Mouse (Mus musculus) lung, adult 18-20 months (tissue): ENCODE results near the gene Hoxa11.
A peak's percentile ranks its signal among the peaks of the same experiment; 100 is the strongest.

Experiments
- DNase-seq, 2 experiments: peaks; one replicate each; pipeline ENCODE4 v3.0.0; 2022; ENCODE audit warnings: mixed read lengths in 2 of 2

The Hoxa11 gene

DNA sequence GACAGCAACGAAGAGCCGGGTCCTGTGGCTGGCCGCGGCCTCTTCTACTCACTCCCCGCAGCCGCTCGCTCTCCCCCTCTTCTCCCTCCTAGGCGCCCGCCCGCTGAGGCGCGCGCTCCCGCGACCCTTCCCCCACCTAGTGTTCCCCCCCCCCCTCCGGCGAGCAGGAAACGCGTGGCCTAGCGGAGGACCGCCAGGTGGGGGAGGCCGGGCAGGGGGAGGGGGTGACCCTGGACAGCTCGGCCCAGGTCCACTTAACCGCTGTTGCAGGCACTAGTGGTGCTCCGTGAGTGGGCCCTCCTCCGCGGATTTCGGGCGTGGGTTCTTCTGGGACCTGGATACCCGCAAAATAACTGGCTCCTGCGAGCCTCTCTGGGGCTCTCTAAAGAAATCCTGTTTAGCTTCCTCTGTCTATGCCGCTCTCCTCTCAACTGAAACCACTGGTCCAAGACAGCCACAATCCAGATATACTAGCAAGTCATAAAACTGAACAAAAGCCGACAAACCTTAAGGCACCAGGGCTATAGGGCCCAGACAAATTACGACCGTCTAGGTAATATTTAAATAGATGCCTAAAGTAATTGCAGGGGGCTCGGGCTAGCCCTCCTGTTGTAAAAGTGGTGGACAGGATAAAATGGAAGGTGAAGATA is 15.0 kb downstream of the Hoxa11 start, which contains the start of gene Hoxa9:
Gene Hoxa9 (minus strand): TSS at position 574 of the 650 bp plus-strand sequence.
- no peak for DNase-seq

DNA sequence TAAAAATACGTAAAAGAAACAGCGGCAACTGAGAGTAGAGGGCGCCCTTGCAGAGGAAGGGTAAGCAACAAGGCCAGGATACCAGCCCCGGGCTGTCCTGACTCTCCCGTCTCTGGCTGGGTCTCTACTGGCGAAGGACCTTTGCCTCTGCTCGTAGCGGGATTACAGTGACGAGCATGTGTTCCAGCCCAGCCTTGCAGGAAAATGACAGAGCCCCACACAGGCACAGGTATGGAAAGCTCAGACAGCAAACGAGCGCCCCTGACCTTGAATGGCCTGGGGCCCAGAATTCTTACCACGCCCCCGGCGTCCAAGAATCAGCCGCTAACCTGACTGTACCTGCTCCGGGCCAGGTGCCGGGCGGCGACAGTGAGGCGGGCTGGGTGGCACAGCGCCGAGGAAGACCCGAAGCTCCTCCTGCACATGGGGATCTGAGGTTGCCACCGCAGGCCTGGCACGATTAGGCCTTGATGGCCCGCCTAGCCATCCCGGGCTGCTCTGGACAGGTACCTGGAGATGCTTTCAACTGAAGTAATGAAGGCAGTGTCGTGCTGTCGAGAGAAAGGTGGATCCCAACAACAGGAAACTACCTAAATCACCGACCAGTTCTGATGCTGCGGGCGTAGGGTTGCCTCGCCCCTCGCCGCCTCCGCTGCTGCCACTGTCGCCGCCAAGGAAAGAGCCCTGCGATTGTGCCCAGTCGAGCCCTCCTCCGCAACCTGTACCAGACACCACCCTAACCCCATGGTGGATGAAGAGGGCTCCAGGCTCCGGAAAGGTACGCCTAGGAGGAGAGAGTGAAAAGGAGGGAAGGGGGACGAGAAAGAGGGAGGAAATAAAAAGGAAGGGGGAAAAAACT is 15.8 kb downstream of the Hoxa11 start:
- DNase-seq = no peak

DNA sequence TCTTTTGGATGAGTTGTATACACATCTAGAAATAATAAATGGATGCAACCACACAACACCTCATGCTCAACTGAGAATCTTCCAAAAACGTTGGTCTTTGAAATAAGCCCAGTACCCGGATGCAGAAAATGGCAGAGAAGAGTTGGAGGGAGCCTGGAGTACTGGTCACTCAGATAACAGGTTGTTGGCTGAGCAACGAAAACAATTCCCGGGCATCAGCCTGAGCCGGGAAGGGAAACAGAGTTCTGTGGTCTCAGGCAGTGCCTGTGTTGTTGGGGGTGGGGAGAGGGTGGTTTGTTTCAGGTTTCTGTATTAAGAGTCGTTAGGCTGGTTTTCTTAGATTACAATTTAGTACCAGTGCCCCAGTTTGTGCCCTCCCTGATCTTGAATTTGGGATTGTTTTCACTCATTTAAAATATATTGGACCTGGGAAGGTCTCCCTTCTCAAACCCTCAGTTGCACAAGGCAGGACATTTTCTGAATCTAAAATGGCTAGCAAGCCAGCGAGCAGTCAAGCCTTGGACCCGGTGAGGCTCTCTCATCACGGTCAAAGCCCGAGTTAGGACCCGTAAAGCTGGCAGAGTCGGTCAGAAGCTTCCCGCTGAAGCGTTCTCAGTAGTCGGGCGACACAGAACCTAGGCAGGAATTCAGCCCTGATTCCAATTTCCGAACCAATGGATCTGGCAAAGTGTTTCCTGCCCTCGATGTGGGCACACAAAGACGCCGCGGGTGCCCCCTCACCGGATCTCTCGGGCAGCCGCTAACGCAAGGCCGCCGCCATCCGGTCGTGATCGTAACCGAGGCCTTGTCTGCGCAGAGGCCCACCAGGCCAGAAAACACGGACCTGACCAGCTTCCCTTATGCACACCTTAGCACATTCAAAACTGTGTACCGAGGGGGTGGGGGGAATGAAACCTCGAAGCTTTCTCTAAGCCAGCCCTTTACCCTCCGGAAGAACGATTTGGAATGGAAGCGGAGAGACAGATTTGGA is 16.8 kb downstream of the Hoxa11 start:
- DNase-seq = no peak

DNA sequence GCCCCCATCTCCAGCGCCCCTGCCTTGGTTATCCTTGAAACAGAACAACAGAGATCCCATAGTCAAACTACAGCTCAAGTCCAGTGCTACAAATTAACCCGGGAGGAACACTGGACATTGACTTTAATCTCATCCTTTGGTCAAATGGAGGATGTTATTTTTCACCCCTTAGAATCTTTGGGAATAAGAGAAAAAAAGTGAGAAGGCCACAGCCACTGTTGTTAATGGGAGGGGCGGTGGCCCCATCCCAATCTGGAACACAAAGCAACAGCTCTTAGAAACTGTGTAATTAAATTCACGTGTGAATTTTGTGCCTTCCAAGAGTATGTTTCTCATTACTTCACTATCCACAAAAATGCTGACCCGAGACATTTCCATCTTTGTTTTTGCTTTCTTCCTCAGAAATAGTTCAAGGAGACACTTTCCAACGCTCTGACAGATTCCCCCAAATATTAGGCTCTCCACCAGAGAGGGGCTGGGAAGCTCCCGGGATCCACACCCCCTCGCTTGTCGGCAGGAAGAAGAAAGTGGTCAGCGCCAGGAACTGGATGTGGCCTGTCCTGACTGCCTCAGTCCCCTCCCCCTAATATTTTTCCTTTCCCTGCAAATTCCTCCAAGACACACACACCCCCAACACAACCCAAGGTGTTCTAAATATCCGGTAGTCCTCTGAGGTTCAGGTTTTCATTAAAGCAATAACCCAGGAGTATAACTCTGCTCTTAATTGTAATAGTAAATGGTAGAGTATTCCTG is 18.0 kb downstream of the Hoxa11 start:
- DNase-seq = no peak

DNA sequence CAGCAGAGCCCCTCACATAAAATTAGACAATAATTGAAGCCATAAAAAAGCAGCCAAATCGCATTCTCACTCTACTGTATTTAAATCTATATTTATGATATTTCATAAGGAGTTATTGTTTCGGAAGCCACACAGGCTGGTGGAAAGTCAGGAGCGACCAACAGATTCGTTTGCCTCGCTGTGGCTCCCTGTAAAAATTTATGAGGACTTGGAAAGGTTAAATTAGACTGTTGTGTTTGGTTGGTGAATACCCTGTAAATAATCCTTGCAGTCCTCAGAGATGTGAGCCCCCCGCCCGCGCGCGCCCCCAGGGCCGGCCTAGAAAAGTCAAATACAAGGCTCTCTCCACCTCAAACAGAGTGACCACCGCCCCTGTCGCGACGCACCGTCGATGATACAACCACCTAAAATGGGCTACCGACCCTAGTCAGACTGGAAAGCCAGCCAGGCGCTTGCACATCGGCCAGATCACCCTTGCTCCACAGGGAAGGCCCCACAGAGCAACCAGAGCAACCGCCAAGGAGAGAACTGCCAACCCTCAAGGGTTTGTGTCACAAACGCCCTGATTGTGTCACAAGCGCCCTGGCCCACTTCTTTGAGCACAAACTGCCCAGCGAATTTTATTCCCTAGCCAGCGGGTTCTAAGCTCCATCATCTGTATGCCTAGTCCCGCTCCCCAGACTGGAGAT is 18.9 kb downstream of the Hoxa11 start:
- DNase-seq = no peak

DNA sequence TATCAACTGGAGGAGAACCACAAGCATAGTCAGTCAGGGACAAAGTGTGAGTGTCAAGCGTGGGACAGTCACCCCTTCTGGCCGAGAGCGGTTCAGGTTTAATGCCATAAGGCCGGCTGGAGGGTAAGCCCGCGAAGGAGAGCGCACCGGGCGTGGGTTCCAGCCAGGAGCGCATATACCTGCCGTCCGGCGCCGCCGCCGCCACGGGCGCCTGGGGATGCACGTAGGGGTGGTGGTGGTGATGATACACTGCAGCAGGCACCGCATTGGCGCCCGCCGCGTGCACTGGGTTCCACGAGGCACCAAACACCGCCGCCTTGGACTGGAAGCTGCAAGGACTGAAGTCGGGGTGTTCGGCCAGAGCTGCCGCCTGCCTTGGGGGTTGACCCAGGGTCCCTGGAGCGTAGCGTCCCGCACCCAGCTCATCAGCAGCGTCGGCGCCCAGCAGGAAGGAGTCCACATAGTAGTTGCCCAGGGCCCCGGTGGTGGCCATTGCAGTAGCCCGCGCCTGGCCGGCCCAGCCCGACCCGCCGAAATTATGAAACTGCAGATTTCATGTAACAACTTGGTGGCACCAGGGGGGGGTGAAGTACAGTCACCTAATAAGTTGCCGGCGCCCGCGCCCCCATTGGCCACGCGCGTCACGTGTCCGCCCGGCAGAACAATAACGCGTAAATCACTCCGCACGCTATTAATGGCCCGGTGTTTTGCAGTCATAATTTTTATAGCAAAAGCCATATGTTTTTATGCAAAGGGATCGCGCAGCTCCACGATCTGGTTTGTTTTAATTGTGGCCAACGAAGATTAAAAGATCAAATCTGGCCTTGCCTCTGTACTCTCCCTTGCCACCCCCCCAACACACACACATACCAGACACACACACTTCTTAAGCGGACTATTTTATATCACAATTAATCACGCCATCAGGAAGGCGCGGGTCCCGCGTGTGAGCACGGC is 19.7 kb downstream of the Hoxa11 start:
- no peak for DNase-seq

GRCm38 (mm10) chr6:52224895-52225611 is 20.6 kb downstream of the Hoxa11 start:
- no peak for DNase-seq

GRCm38 (mm10) chr6:52223939-52224760 is 21.5 kb downstream of the Hoxa11 start:
- no peak for DNase-seq

GRCm38 (mm10) chr6:52222729-52223128 is 22.9 kb downstream of the Hoxa11 start:
- DNase-seq = no peak

- DNase-seq = no peak
Measured at GRCm38 (mm10) chr6:52221993-52222685, 23.5 kb downstream of the Hoxa11 start.

- peak; percentile 82 to 84 for DNase-seq
Measured at GRCm38 (mm10) chr6:52221337-52221992, 24.1 kb downstream of the Hoxa11 start, which contains the start of gene Hoxa7. Gene Hoxa7 (minus strand): TSS chr6:52221854.

GRCm38 (mm10) chr6:52220865-52221310 is 24.7 kb downstream of the Hoxa11 start:
- no peak for DNase-seq

DNA sequence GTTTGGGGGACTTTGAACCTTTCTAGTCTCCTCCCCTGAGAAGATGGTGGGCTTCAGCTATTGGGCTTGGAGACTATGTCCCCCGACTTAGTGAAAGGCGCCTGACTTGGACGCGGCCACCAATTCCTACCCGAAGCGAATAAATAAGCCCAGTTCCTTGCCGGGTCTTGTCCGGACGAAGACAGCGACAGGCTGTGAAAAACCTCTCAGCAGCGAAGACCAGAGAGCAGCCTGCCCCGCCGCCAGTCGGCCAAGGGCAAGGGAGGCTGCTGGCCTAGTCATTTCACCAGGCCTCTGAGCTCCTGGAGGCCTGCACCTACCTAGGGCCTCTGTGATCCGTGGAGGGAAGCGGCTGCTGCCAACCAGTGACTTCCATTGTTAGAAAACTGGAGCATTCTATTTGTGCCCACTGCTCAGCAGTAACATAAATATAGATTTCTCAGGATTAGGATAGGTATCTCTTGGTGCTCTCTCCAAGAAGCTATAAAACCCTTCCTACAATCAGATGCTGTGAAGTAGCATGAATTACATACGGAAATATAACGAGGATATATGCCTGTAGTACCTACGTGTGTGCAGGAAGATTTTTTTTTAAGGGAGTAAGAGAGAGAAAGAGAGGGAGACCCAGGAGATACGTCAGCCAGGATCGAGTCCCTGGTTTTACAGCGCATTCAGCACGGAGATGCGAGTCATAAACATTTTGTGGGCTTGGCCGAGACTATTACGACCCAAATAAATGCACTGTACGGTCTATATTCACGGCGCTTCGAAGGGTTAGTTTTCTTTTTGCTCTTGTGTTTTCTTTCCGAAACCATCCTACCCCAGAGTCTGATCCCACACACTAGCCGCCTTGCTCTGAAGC is 25.4 kb downstream of the Hoxa11 start:
- no peak for DNase-seq

GRCm38 (mm10) chr6:52219234-52219942 is 26.2 kb downstream of the Hoxa11 start:
- DNase-seq = no peak

DNA sequence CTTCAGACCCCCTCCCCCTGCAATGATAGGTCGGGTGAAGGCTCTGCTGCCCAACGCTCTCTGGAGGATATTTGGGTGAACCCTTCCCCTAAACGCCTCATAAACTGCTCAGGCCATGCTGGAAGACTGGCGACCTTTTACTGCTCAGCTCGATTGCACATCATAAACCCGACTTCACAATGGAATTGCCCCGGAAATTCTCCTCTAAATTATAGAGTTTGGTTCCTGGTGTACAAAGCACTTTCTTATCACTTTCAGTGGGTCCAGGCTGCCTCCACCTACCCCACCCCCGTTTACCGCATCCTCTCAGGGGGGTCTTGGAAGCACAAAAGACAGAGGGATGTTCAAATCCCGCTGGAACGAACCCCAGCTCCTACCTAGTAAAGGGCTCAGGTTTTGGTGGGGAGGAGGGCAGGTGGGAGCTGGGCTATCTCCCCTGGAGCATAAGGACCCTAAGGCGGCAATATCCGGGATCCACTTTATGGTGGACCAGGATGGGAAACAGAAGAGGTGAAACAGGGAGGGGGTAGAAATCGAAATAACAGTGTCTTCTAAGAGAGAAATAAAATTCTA is 26.9 kb downstream of the Hoxa11 start:
- DNase-seq = no peak
